In genomic region chr2:153083275-153083674, GRCm38 (mm10) we compare ENCODE assay signal across 26 mouse cellular contexts. TPM values are rescaled to one million over a fixed set of nuclear protein-coding genes. Genes with fewer than 3 reads are reported as not detected.
DNase-seq lines count a peak whose midpoint lies in the region; ATAC-seq and TF ChIP-seq lines count a peak whose summit lies in the region.
"Had no signal": no experiment of that assay in that cellular context is flagged by ENCODE, and none has a peak within 500 bp of the region (broad histone marks: within the 10 kb centered on the region; RNA-seq: fewer than 3 reads in every experiment).

No protein-coding gene starts in this region.

- TF ChIP-seq POLR2A in spleen, adult 2 months (IDR thresholded peaks at IDR 0.05; ENCODE audit: low read depth, low read length), result no peak

- no peaks in the 10 kb centered on the region for H3K27me3 ChIP-seq in liver, postnatal 0 days (ENCODE audit: insufficient read depth, low read length)
- H3K27me3 ChIP-seq in liver, embryonic 11.5 days (replicated peaks; ENCODE audit: control insufficient read depth, insufficient read depth, low read length), result no peaks in the 10 kb centered on the region
- no peaks in the 10 kb centered on the region for H3K27me3 ChIP-seq in spleen, adult 2 months (ENCODE audit: control insufficient read depth, insufficient read depth, low read length)
- peaks cover 4% of the 10 kb centered on the region; the same call in 1 of the 2 replicates for H3K27me3 ChIP-seq in forebrain, embryonic 13.5 days
- H3K27me3 ChIP-seq: forebrain, embryonic 15.5 days had no signal

- intact Hi-C loops in heart, postnatal 14 days (cut with DNase I), result no loop called here

- no peak for ATAC-seq in liver, postnatal 0 days
- no peak for ATAC-seq in liver, embryonic 11.5 days (replicated peaks; ENCODE audit: low FRiP score)
- ATAC-seq in forebrain, embryonic 13.5 days, result no peak
- ATAC-seq: activated CD4-positive, CD25-positive, alpha-beta regulatory T cell, adult 4 months; forebrain, embryonic 15.5 days; hindbrain, postnatal 0 days had no signal

- H3K27ac ChIP-seq in liver, postnatal 0 days (ENCODE audit: low read depth), result peak overlapping the region; percentile 92
- H3K27ac ChIP-seq in liver, embryonic 11.5 days (ENCODE audit: low read depth, low read length), result no peak overlapping the region
- H3K27ac ChIP-seq in spleen, adult 2 months (ENCODE audit: insufficient read depth, low read length), result peak overlapping the region; percentile 68; the same call in 1 of the 2 replicates
- H3K27ac ChIP-seq in macrophage, result peak overlapping the region; percentile 88
- no peak overlapping the region for H3K27ac ChIP-seq in forebrain, embryonic 13.5 days
- H3K27ac ChIP-seq: embryonic facial prominence, embryonic 10.5 days; forebrain, embryonic 10.5 days; forebrain, embryonic 15.5 days; heart, embryonic 10.5 days; hindbrain, embryonic 13.5 days; hindbrain, postnatal 0 days had no signal

- H3K4me1 ChIP-seq in liver, postnatal 0 days (ENCODE audit: insufficient read depth), result peaks cover 18% of the 10 kb centered on the region
- H3K4me1 ChIP-seq in liver, embryonic 11.5 days (replicated peaks; ENCODE audit: control insufficient read depth, insufficient read depth, low read length), result no peaks in the 10 kb centered on the region
- peaks cover 19% of the 10 kb centered on the region; the same call in 1 of the 2 replicates for H3K4me1 ChIP-seq in spleen, adult 2 months (ENCODE audit: control insufficient read depth, insufficient read depth, insufficient read length)
- no peaks in the 10 kb centered on the region for H3K4me1 ChIP-seq in forebrain, embryonic 13.5 days
- H3K4me1 ChIP-seq: forebrain, embryonic 10.5 days; forebrain, embryonic 15.5 days; hindbrain, embryonic 13.5 days had no signal

- DNase-seq in heart, adult 11 months, result peak; percentile 79
- no peak for DNase-seq in heart, postnatal 14 days
- DNase-seq in liver, postnatal 0 days, result no peak
- DNase-seq in liver, embryonic 11.5 days (ENCODE audit: low spot score), result no peak
- DNase-seq in spleen, adult 2 months (ENCODE audit: low read depth in 1 of 2, low spot score in 2 of 2), result no peak
- DNase-seq in spleen, adult 18-20 months, result no peak
- DNase-seq: adrenal gland, postnatal 14 days; cerebellum, adult 11 months; cerebellum, postnatal 36 days; gastrocnemius, postnatal 36 days; heart, adult 18-20 months; heart, postnatal 10 days had no signal

- H3K9ac ChIP-seq in liver, postnatal 0 days (replicated peaks), result no peak overlapping the region
- H3K9ac ChIP-seq in liver, embryonic 11.5 days (ENCODE audit: low read depth, low read length), result no peak overlapping the region
- no peak overlapping the region for H3K9ac ChIP-seq in forebrain, embryonic 13.5 days
- H3K9ac ChIP-seq: forebrain, embryonic 15.5 days; hindbrain, embryonic 13.5 days had no signal

- no peak overlapping the region for H3K4me2 ChIP-seq in liver, postnatal 0 days (ENCODE audit: low read depth, low read length)
- no peak overlapping the region for H3K4me2 ChIP-seq in liver, embryonic 11.5 days
- no peak overlapping the region for H3K4me2 ChIP-seq in forebrain, embryonic 13.5 days
- H3K4me2 ChIP-seq: forebrain, embryonic 15.5 days; hindbrain, embryonic 13.5 days had no signal

- H3K79me2 ChIP-seq in macrophage (ENCODE audit: inconsistent target), result no peaks in the 10 kb centered on the region

- TF ChIP-seq EP300 in liver, postnatal 0 days (IDR thresholded peaks at IDR 0.05; ENCODE audit: low read depth), result no peak

- 76% methylated on average over 8 of the region's 8 CpGs for WGBS in liver, postnatal 0 days (ENCODE audit: insufficient replicate concordance)
- WGBS in liver, embryonic 11.5 days, result 84% methylated on average over 8 of the region's 8 CpGs
- 87% methylated on average over 8 of the region's 8 CpGs for WGBS in spleen, adult 2 months
- WGBS in macrophage (ENCODE audit: missing documents), result 95% methylated on average over 8 of the region's 8 CpGs
- 92% methylated on average over 8 of the region's 8 CpGs for WGBS in forebrain, embryonic 13.5 days

- no peak for TF ChIP-seq CTCF in liver, postnatal 0 days (IDR thresholded peaks at IDR 0.05; ENCODE audit: low read depth)
- no peak for TF ChIP-seq CTCF in spleen, adult 2 months (IDR thresholded peaks at IDR 0.05; ENCODE audit: extremely low read depth, insufficient read depth, insufficient read length, insufficient replicate concordance)

- H3K4me3 ChIP-seq in liver, postnatal 0 days (ENCODE audit: low read depth, low read length), result no peak overlapping the region
- no peak overlapping the region for H3K4me3 ChIP-seq in liver, embryonic 11.5 days (ENCODE audit: low read depth, low read length)
- H3K4me3 ChIP-seq in spleen, adult 2 months (ENCODE audit: extremely low read depth, insufficient read depth, insufficient read length), result no peak overlapping the region
- no peak overlapping the region for H3K4me3 ChIP-seq in macrophage (ENCODE audit: inconsistent target)
- H3K4me3 ChIP-seq in forebrain, embryonic 13.5 days, result no peak overlapping the region
- H3K4me3 ChIP-seq: embryonic facial prominence, embryonic 10.5 days; forebrain, embryonic 10.5 days; forebrain, embryonic 15.5 days; heart, embryonic 10.5 days; hindbrain, embryonic 13.5 days had no signal

- no peaks in the 10 kb centered on the region for H3K9me3 ChIP-seq in liver, postnatal 0 days (ENCODE audit: low read length)
- H3K9me3 ChIP-seq in liver, embryonic 11.5 days (ENCODE audit: control insufficient read depth, low read length), result no peaks in the 10 kb centered on the region
- H3K9me3 ChIP-seq in forebrain, embryonic 13.5 days (replicated peaks), result no peaks in the 10 kb centered on the region
- H3K9me3 ChIP-seq: embryonic facial prominence, embryonic 10.5 days; forebrain, embryonic 10.5 days; forebrain, embryonic 15.5 days; heart, embryonic 10.5 days; hindbrain, embryonic 13.5 days had no signal

- H3K36me3 ChIP-seq in liver, postnatal 0 days (replicated peaks; ENCODE audit: insufficient read depth, low read length), result no peaks in the 10 kb centered on the region
- H3K36me3 ChIP-seq in liver, embryonic 11.5 days (ENCODE audit: control insufficient read depth, insufficient read depth, low read length), result no peaks in the 10 kb centered on the region
- H3K36me3 ChIP-seq in spleen, adult 2 months (ENCODE audit: control insufficient read depth, insufficient read depth, low read length), result no peaks in the 10 kb centered on the region
- no peaks in the 10 kb centered on the region for H3K36me3 ChIP-seq in macrophage (ENCODE audit: inconsistent target)
- H3K36me3 ChIP-seq in forebrain, embryonic 13.5 days (ENCODE audit: poor library complexity, severe bottlenecking), result no peaks in the 10 kb centered on the region
- H3K36me3 ChIP-seq: embryonic facial prominence, embryonic 10.5 days; forebrain, embryonic 10.5 days; forebrain, embryonic 15.5 days; heart, embryonic 10.5 days; hindbrain, embryonic 13.5 days had no signal

RNA-seq across cellular contexts. Expression of gene Ccm2l, which starts 17.5 kb away (rescaled TPM):
- 10 to 100 TPM; 23.1 to 25.4 TPM for total RNA-seq in heart, postnatal 14 days (2021)
- 0.89 and 1.1 TPM in 2 replicates for polyA plus RNA-seq in liver, postnatal 0 days (2015; fragmentation: Nextera tagmentation; extraction: Ambion mirVana)
- polyA plus RNA-seq in liver, embryonic 11.5 days (2014; fragmentation: Nextera tagmentation; extraction: Ambion mirVana), result 1.5 and 2.0 TPM in 2 replicates
- polyA plus RNA-seq in spleen, adult 2 months (2012; rRNA removed), result 17.5 and 19.2 TPM in 2 replicates
- total RNA-seq in macrophage (2018; cell fraction: chromatin; rRNA removed), result not detected
- not detected for total RNA-seq in macrophage (2018; cell fraction: cytosol; rRNA removed)
- total RNA-seq in macrophage (2018; cell fraction: nucleus; rRNA removed), result not detected
- polyA plus RNA-seq in macrophage (2018), result not detected in 3 replicates
- polyA plus RNA-seq in forebrain, embryonic 13.5 days (2015; fragmentation: Nextera tagmentation; extraction: Ambion mirVana), result 0.58 and 0.72 TPM in 2 replicates
- total RNA-seq: MEL had no signal
- polyA plus RNA-seq: activated CD4-positive, CD25-positive, alpha-beta regulatory T cell, adult 4 months; C2C12 had no signal

RNA-seq across cellular contexts. Expression of gene Hck, which starts 25.0 kb away (rescaled TPM):
- total RNA-seq in heart, postnatal 14 days (2021), result 1 to 10 TPM in 1 of 2 experiments, under 1 TPM in 1; 0.73 to 1.1 TPM
- polyA plus RNA-seq in liver, postnatal 0 days (2015; fragmentation: Nextera tagmentation; extraction: Ambion mirVana), result 13.3 and 14.0 TPM in 2 replicates
- 5.1 and 5.2 TPM in 2 replicates for polyA plus RNA-seq in liver, embryonic 11.5 days (2014; fragmentation: Nextera tagmentation; extraction: Ambion mirVana)
- 78.9 and 92.2 TPM in 2 replicates for polyA plus RNA-seq in spleen, adult 2 months (2012; rRNA removed)
- total RNA-seq in macrophage (2018; cell fraction: chromatin; rRNA removed), result 100 to 1,000 TPM in 13 of 26 experiments, 10 to 100 TPM in 13; 41.1 to 247 (median 110) TPM
- total RNA-seq in macrophage (2018; cell fraction: cytosol; rRNA removed), result 100 to 1,000 TPM in 14 of 26 experiments, 10 to 100 TPM in 12; 66.9 to 317 (median 157) TPM
- total RNA-seq in macrophage (2018; cell fraction: nucleus; rRNA removed), result 100 to 1,000 TPM in 15 of 26 experiments, 10 to 100 TPM in 11; 50.1 to 367 (median 152) TPM
- polyA plus RNA-seq in macrophage (2018), result 79.1 to 116 TPM (median 113 TPM) in 3 replicates
- polyA plus RNA-seq in forebrain, embryonic 13.5 days (2015; fragmentation: Nextera tagmentation; extraction: Ambion mirVana), result 0.91 and 1.1 TPM in 2 replicates
- total RNA-seq: MEL had no signal

RNA-seq across cellular contexts. Expression of gene Xkr7, which starts 51.6 kb away (rescaled TPM):
- not detected for total RNA-seq in heart, postnatal 14 days (2021)
- polyA plus RNA-seq in liver, postnatal 0 days (2015; fragmentation: Nextera tagmentation; extraction: Ambion mirVana), result not detected in 2 replicates
- not detected in 2 replicates for polyA plus RNA-seq in liver, embryonic 11.5 days (2014; fragmentation: Nextera tagmentation; extraction: Ambion mirVana)
- polyA plus RNA-seq in spleen, adult 2 months (2012; rRNA removed), result not detected in 2 replicates
- not detected for total RNA-seq in macrophage (2018; cell fraction: chromatin; rRNA removed)
- not detected for total RNA-seq in macrophage (2018; cell fraction: cytosol; rRNA removed)
- total RNA-seq in macrophage (2018; cell fraction: nucleus; rRNA removed), result not detected
- not detected in 3 replicates for polyA plus RNA-seq in macrophage (2018)
- polyA plus RNA-seq in forebrain, embryonic 13.5 days (2015; fragmentation: Nextera tagmentation; extraction: Ambion mirVana), result 1.0 and 1.5 TPM in 2 replicates
- total RNA-seq: gastrocnemius, adult 8-10 months; gastrocnemius, postnatal 36 days; heart, adult 18-20 months; heart, postnatal 10 days; hematopoietic stem cell, adult 5-6 weeks; MEL had no signal
- polyA plus RNA-seq: activated CD4-positive, CD25-positive, alpha-beta regulatory T cell, adult 4 months; C2C12; heart, embryonic 10.5 days; heart, embryonic 14.5 days had no signal

Comparison
In these comparisons a context has a peak if more than half of its experiments do, and no peak if none do; other contexts are left out.
1. H3K27ac ChIP-seq: peak in liver, postnatal 0 days (single experiment), spleen, adult 2 months (single experiment) and macrophage (single experiment); none in liver, embryonic 11.5 days (single experiment) and forebrain, embryonic 13.5 days (single experiment).